Mouse (Mus musculus) midbrain, embryonic 10.5 days (tissue): ENCODE data around the gene Cyp1a2. TPM values are rescaled to one million over a fixed set of nuclear protein-coding genes. Genes with fewer than 3 reads are reported as not detected.
A peak's percentile ranks its signal among the peaks of the same experiment; 100 is the strongest.
"Not testable (repeated sequence)": the region's sequence is repeated elsewhere in the genome, so short reads cannot be mapped to it uniquely, and the experiment has no call there.

Source experiments
- DNase-seq: peaks from one replicate; pipeline ENCODE4 v3.0.0-alpha.2; 2017; ENCODE audit warnings: low spot score
- H3K27ac ChIP-seq: fragments of 300-500 bp; sonication (generic); replicated peaks from 2 replicates; pipeline ENCODE4 v1.5.1; 2016; ENCODE audit warnings: mild to moderate bottlenecking
- H3K27me3 ChIP-seq: fragments of 300-500 bp; sonication (generic); 2 replicates; pipeline ENCODE4 v1.6.1; 2016; ENCODE audit warnings: low read depth, mild to moderate bottlenecking; ENCODE audit not compliant: poor library complexity, severe bottlenecking
- H3K36me3 ChIP-seq: fragments of 300-500 bp; sonication (generic); 2 replicates; pipeline ENCODE4 v1.6.1; 2016; ENCODE audit warnings: mild to moderate bottlenecking, moderate library complexity
- H3K4me1 ChIP-seq: fragments of 300-500 bp; sonication (generic); 2 replicates; pipeline ENCODE4 v1.6.1; 2016
- H3K4me3 ChIP-seq: fragments of 300-500 bp; sonication (generic); 2 replicates; pipeline ENCODE4 v1.5.1; 2016; ENCODE audit warnings: mild to moderate bottlenecking, moderate library complexity
- H3K9me3 ChIP-seq: fragments of 300-500 bp; sonication (generic); replicated peaks from 2 replicates; pipeline ENCODE4 v1.6.1; 2016; ENCODE audit warnings: mild to moderate bottlenecking
- WGBS: fragments of 180-500 bp; shearing (Covaris S2); methylation state at CpG from one replicate; pipeline ENCODE4 v1.1.7; 2016; 5-methylcytosine and 5-hydroxymethylcytosine counted together
- polyA plus RNA-seq: library from polyadenylated mRNA; unstranded; fragments of >200 nt; fragmentation: Nextera tagmentation; extraction: Ambion mirVana; gene quantifications from 2 replicates; pipeline ENCODE4 v1.2.1, GENCODE M21; 2016

Cyp1a2 gene
- polyA plus RNA-seq = not detected in 2 replicates

DNA sequence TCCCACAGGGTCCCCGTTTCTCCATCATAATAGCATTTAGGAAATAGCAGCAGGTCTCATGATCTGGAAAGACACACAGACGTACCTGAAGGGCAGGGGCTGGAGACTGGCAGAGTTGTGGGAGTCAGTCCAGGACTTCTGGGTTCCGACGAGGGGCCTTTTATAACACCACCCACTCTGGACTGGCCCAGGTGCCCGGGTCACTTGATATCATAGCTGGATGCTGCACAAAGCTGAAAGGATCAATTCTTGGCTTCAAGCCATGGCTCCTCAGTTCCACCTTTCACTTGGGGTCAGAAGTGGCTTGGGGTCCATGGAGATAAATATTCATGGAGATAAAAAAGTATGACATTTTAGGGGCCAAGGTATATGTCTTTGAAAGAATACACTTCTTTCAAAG lies at the start of gene Cyp1a2:
Gene Cyp1a2, minus strand, starts transcription at position 184 of the 400 bp plus-strand sequence.
- DNase-seq = no peak
- Histone ChIP-seq H3K9me3 (no peaks in the 10 kb centered on the region), H3K4me3 (no peak within 1 kb of the TSS), H3K4me1 (no peaks in the 10 kb centered on the region), H3K27me3 (no peaks in the 10 kb centered on the region), H3K27ac (no peak within 1 kb of the TSS), H3K36me3 (no peaks in the 10 kb centered on the region)
- WGBS = 90% methylated on average over 5 of the region's 5 CpGs

DNA sequence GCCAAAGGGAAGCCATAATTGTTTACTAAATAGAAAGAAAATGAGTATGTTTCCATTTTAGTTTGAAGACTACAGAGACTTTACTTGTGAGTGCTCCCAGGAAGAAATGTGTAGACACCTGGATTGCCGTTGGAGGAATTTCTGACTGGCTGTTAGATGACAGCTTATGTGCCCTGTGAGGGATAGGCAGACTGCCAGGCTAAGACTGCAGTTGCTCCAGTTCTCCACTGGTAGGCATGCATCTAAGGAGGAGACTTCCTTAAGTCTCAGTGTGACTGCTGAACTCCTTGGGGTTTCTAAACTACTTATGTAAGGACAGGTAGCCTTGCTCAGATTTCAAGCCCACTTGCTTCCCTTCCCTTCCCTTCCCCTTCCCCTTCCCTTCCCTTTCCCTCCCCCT lies 44.8 kb upstream of the Cyp1a2 start:
- no peak overlapping the region for H3K27ac ChIP-seq
- no peaks in the 10 kb centered on the region for H3K4me1 ChIP-seq
- no peak overlapping the region for H3K4me3 ChIP-seq
- no peaks in the 10 kb centered on the region for H3K9me3 ChIP-seq
- peaks cover 76% of the 10 kb centered on the region for H3K36me3 ChIP-seq
- H3K27me3 ChIP-seq = no peaks in the 10 kb centered on the region
- no peak for DNase-seq
- WGBS = 100% methylated on average over 1 of the region's 1 CpGs

DNA sequence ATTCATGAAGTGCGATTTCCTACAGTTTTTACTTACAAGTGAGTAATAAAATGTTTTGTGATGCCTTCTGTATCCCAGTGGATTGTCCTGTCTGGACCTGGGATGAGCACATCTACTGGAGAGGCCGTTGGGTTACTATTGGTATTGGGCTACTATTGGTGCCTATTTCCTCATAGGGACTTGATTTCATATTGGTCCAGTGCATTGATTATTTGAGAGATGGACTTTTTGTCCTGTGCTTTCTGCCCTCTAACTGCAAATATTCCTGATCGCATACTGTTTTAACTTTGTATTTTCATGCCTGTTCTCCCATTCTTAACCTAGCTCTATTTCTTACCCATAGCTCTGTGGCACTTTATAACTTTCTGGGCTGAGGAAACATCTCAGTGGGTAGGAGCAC lies 41.2 kb upstream of the Cyp1a2 start:
- Histone ChIP-seq H3K27me3 (no peaks in the 10 kb centered on the region), H3K4me3 (no peak overlapping the region), H3K27ac (no peak overlapping the region), H3K36me3 (peaks cover 77% of the 10 kb centered on the region), H3K4me1 (no peaks in the 10 kb centered on the region), H3K9me3 (no peaks in the 10 kb centered on the region)
- no peak for DNase-seq
- 94% methylated on average over 3 of the region's 3 CpGs for WGBS

DNA sequence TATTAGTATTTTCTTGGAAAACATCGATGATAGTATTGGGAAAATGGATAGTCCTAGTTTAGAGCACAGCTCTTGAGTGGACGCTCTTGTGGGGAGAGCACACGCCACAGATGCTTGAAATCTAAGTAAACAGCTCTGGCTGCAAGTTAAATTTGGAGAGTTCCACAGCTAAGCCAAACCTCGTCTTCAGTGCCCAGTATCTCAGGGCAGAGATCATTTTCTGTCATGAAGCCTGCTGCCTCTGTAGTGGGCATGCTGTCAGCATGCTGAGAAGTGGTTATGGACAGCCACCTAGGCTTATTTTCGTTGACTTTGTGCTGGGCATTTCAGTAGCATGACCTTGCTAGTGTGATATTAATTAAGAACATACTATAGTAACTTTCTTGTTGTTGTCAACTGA lies 40.3 kb upstream of the Cyp1a2 start:
- H3K9me3 ChIP-seq = no peaks in the 10 kb centered on the region
- H3K4me1 ChIP-seq = no peaks in the 10 kb centered on the region
- no peak overlapping the region for H3K4me3 ChIP-seq
- no peak overlapping the region for H3K27ac ChIP-seq
- no peak for DNase-seq
- H3K36me3 ChIP-seq = peaks cover 77% of the 10 kb centered on the region
- no peaks in the 10 kb centered on the region for H3K27me3 ChIP-seq
- WGBS = 89% methylated on average over 5 of the region's 5 CpGs

DNA sequence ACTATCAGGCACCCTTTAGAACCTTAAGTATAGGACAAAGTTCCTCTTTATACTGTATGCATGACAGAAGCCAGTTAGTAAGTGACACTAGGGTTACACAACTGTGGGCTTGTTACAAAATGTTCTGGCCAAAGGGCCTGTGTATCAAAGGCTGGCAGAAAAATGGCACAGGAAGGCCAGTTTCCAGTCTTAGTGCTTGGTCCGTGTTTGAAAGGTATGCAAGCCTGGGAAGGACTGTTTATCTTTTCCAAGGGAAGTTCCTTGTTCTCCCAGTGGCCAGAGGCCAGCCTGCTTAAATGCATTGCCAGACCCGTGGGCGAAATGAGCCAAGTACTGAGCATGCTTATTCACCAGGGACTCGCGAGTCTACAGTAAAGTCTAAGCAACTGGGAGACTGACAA lies 39.8 kb upstream of the Cyp1a2 start:
- Histone ChIP-seq H3K9me3 (no peaks in the 10 kb centered on the region), H3K4me3 (no peak overlapping the region), H3K36me3 (peaks cover 79% of the 10 kb centered on the region), H3K27me3 (no peaks in the 10 kb centered on the region), H3K27ac (no peak overlapping the region), H3K4me1 (no peaks in the 10 kb centered on the region)
- WGBS = 83% methylated on average over 5 of the region's 5 CpGs
- no peak for DNase-seq

DNA sequence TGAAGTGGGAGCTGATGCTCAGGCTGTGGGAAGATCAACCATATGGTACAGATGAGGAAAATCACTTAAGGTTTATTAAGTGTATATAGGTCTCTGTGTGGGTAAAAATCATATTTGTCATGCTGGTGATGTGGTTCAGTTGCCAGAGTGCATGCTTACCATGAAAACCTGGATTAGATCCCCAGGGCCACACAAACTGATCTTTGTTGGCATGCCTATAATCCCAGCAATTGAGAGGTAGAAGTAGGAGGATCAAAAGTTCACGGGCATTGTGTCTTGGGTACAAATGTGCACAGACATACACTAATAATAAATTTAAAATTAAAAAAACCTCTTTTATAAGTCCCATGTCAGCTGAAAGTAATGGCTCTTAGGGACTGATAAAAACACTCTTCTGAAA lies 38.9 kb upstream of the Cyp1a2 start:
- no peak for DNase-seq
- H3K36me3 ChIP-seq = peaks cover 79% of the 10 kb centered on the region
- no peaks in the 10 kb centered on the region for H3K4me1 ChIP-seq
- no peak overlapping the region for H3K4me3 ChIP-seq
- no peak overlapping the region for H3K27ac ChIP-seq
- H3K27me3 ChIP-seq = no peaks in the 10 kb centered on the region
- 87% methylated on average over 1 of the region's 1 CpGs for WGBS
- no peaks in the 10 kb centered on the region for H3K9me3 ChIP-seq

DNA sequence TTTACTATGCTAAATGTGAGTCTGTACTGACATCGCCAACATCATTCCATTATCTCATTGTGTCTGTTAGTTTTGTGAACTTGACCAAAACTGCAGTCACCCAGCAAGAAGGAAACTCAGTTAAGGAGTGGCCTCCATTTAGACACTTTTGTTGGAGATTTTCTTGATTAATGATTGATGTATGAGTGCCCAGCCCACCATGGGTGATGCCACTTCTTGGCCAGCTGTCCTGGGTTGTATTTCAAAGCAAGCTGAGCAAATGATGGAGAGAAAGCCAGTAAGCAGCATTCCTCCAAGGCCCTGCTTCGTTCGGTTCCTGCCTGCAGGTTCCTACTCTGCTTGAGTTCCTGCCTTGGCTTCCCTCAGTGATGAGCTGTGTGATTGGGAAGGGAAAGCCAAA lies 37.2 kb upstream of the Cyp1a2 start:
- no peak overlapping the region for H3K27ac ChIP-seq
- 93% methylated on average over 3 of the region's 3 CpGs for WGBS
- no peaks in the 10 kb centered on the region for H3K27me3 ChIP-seq
- no peak overlapping the region for H3K4me3 ChIP-seq
- no peaks in the 10 kb centered on the region for H3K9me3 ChIP-seq
- peaks cover 79% of the 10 kb centered on the region for H3K36me3 ChIP-seq
- H3K4me1 ChIP-seq = no peaks in the 10 kb centered on the region
- no peak for DNase-seq

DNA sequence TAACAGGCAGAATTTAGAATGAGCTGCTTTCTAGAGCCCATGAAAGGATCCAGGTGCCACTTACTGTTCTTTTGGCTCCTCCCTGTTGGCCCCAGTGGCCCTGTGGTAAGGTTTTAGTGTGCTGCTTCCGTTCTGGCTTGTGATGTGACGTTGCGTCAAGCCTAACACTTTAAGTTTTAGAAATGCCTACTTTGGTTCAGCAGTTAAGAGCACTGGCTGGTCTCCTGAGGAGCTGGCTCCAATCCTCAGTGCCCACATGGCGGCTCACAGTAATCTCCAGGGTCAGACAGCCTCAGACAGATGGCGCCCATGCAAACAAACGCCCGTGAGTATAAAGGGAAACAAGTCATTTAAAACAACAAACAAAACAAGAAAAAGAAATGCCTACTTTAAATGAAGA lies 34.9 kb upstream of the Cyp1a2 start:
- Histone ChIP-seq H3K9me3 (no peaks in the 10 kb centered on the region), H3K4me1 (no peaks in the 10 kb centered on the region), H3K27ac (no peak overlapping the region), H3K36me3 (peaks cover 92% of the 10 kb centered on the region), H3K27me3 (no peaks in the 10 kb centered on the region), H3K4me3 (no peak overlapping the region)
- DNase-seq = no peak
- WGBS = 91% methylated on average over 7 of the region's 7 CpGs

DNA sequence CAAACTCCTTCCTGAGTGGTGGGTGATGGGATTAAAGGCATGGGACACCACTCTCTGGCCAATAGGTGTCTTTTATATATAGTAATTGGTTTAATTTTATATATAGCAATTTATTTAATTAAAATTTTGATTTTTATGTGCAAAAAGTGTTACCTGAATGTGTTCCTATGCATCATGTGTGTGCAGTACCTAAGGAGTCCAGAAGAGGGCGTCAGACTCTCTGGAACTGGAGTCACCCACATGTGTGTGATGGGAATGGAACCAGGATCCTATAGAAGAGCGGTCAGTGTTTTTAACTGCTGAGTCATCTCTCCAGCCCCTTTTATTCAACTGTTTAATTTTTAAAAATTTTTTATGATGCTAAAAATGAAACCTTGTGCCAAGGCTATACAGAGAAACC lies 28.7 kb upstream of the Cyp1a2 start:
- peaks cover 63% of the 10 kb centered on the region for H3K36me3 ChIP-seq
- no peaks in the 10 kb centered on the region for H3K27me3 ChIP-seq
- peaks cover 14% of the 10 kb centered on the region for H3K4me1 ChIP-seq
- no peak for DNase-seq
- 73% methylated on average over 2 of the region's 2 CpGs for WGBS
- no peaks in the 10 kb centered on the region for H3K9me3 ChIP-seq
- no peak overlapping the region for H3K27ac ChIP-seq
- no peak overlapping the region for H3K4me3 ChIP-seq

DNA sequence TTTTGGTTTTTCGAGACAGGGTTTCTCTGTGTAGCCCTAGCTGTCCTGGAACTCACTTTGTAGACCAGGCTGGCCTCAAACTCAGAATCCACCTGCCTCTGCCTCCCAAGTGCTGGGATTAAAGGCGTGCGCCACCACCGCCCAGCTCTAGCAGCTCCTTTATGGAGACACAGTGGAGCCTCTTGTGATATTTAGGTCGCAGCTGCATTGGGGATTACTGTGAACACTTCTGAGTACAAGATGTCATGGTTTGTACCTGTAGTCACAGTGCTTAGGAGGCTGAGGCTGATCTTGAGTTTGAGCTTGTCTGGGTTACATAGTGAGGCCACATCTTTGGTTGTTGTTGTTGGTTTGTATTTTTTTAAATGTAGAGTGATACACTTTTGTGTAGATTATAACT lies 26.7 kb upstream of the Cyp1a2 start:
- H3K27ac ChIP-seq, H3K27me3 ChIP-seq, H3K4me3 ChIP-seq, H3K9me3 ChIP-seq, DNase-seq: not testable (repeated sequence)
- Histone ChIP-seq H3K36me3 (peaks cover 43% of the 10 kb centered on the region), H3K4me1 (peaks cover 14% of the 10 kb centered on the region)
- 96% methylated on average over 4 of the region's 5 CpGs for WGBS

DNA sequence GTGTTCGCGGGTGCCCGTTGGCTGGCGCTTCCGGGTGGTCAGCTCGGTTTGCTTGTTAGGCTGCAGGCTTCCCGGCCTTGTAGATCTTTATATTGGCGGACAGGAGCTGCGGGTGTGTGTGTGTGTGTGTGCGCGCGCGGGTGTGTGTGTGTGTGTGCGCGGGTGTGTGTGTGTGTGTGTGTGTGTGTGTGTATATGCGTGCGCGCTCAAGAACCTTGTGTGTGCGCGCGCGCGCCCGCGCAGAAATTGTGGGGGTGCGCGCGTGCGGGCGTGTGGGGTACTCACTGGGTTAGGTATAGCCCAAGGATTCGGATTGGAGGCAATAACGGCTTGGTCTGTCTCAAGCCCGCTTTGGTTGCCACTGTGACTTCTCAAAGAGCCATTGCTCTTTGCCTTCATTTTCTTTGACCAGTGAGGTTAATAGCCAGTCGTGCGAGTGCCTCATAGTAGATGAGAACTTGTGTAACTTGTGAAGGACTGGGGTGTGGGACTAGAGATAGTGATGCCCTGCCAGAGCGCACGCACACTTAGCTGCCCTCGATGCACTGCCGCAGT lies 25.3 kb upstream of the Cyp1a2 start:
- Histone ChIP-seq H3K27ac (peak overlapping the region; percentile 90), H3K9me3 (no peaks in the 10 kb centered on the region), H3K27me3 (no peaks in the 10 kb centered on the region), H3K4me1 (peaks cover 14% of the 10 kb centered on the region), H3K36me3 (peaks cover 29% of the 10 kb centered on the region), H3K4me3 (peak overlapping the region; percentile 96)
- WGBS = 5% methylated on average over 39 of the region's 39 CpGs
- no peak for DNase-seq

DNA sequence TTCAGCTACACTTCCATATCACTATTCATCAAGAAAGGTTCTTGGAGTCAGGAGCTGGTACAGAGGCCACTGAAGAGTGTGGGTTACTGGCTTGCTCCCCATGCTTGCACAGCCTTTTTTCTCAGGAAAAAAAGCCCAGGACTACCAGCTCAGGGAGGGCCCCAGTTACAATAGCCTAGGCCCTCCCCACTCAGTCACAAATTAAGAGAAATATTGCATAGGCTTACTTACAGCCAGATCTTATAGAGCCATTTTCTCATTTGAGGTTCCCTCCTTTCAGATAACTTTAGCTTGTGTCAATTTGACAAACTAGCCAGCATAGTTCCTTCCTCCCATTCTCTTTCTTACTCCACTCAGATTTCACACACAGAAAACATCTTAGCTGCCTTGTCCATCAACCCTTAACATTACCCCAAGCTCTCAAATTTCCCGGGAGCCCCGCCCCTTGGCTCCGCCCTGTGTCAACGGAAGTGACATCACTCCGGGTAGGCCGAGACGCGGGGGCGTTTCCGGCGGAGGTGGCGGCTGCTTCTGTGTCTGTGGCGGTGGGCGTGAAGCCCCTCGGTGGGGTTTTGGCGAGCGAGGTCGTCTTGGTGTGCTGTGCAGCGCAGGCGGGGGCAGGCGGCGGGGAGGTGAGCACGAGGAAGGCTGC lies 24.7 kb upstream of the Cyp1a2 start, which contains the start of gene Edc3:
Gene Edc3, plus strand, starts transcription at position 473 of the 652 bp plus-strand sequence.
- Histone ChIP-seq H3K36me3 (peaks cover 23% of the 10 kb centered on the region), H3K4me1 (peaks cover 14% of the 10 kb centered on the region), H3K27me3 (no peaks in the 10 kb centered on the region), H3K27ac (peak within 1 kb of the TSS; percentile 90), H3K9me3 (no peaks in the 10 kb centered on the region), H3K4me3 (peak within 1 kb of the TSS; percentile 96)
- DNase-seq = peak; percentile 94
- under 1% methylated on average over 23 of the region's 23 CpGs for WGBS

DNA sequence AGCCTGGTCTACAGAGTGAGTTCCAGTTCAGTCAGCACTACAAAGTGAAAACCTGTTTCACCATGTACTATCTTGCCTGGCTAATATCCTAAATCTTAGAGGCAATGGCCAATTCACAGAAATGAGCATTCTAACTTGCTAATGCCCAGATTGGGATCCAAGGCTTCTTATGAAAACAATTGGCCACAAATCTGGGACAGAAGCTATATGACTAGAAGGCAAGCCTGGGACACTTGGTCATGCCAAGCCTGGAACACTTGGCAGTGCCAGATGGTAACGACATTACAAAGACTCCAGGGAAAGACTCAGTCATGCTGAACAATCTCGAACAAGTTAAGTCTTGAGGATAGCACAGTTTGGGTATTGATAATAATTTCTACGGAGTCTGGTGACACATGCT lies 23.0 kb upstream of the Cyp1a2 start:
- no peak overlapping the region for H3K27ac ChIP-seq
- 93% methylated on average over 3 of the region's 3 CpGs for WGBS
- H3K27me3 ChIP-seq = no peaks in the 10 kb centered on the region
- DNase-seq = no peak
- H3K9me3 ChIP-seq = no peaks in the 10 kb centered on the region
- peaks cover 6% of the 10 kb centered on the region; the same call in 1 of the 2 replicates for H3K36me3 ChIP-seq
- H3K4me1 ChIP-seq = peaks cover 14% of the 10 kb centered on the region
- H3K4me3 ChIP-seq = no peak overlapping the region
